Mouse (Mus musculus) embryonic fibroblast, embryonic 13.5 days (primary cell): ENCODE results near the gene Cfap99.

Experiments used
- CTCF ChIP-seq: IDR thresholded peaks from 2 replicates; pipeline ENCODE4 v1.5.1; 2011; ENCODE audit warnings: mild to moderate bottlenecking, control low read depth, low read length, moderate library complexity, borderline replicate concordance; ENCODE audit not compliant: insufficient read depth
- POLR2A ChIP-seq: IDR thresholded peaks from 2 replicates; pipeline ENCODE4 v1.6.1; 2011; ENCODE audit warnings: low read depth, mild to moderate bottlenecking, control low read depth, low read length, moderate library complexity

- TF ChIP-seq CTCF: no peak
- TF ChIP-seq POLR2A: no peak
Measured at GRCm38 (mm10) chr5:34309016-34309415, 20.6 kb downstream of the Cfap99 start.
